In genomic region chr3:79455761-79456160, GRCm38 (mm10) we compare ENCODE assay signal across 22 mouse cellular contexts.
A peak's percentile ranks its signal among the peaks of the same experiment; 100 is the strongest.
DNase-seq lines count a peak whose midpoint lies in the region; ATAC-seq and TF ChIP-seq lines count a peak whose summit lies in the region.
"Had no signal": no experiment of that assay in that cellular context is flagged by ENCODE, and none has a peak within 500 bp of the region (broad histone marks: within the 10 kb centered on the region; RNA-seq: fewer than 3 reads in every experiment).

No protein-coding gene starts in this region.

- H3K9ac ChIP-seq in intestine, embryonic 15.5 days = no peak overlapping the region
- no peak overlapping the region for H3K9ac ChIP-seq in intestine, postnatal 0 days (ENCODE audit: low read depth, low read length)
- H3K9ac ChIP-seq: embryonic facial prominence, embryonic 13.5 days; hindbrain, embryonic 13.5 days had no signal

- no peaks in the 10 kb centered on the region for H3K4me1 ChIP-seq in intestine, embryonic 15.5 days (replicated peaks)
- no peaks in the 10 kb centered on the region for H3K4me1 ChIP-seq in intestine, postnatal 0 days (replicated peaks; ENCODE audit: control insufficient read depth, insufficient read depth, low read length)
- H3K4me1 ChIP-seq: embryonic facial prominence, embryonic 13.5 days had no signal

- TF ChIP-seq CTCF in intestine, postnatal 0 days (IDR thresholded peaks at IDR 0.05; ENCODE audit: low read depth) = no peak

- 47% methylated on average over 11 of the region's 11 CpGs for WGBS in intestine, embryonic 15.5 days
- 63% methylated on average over 11 of the region's 11 CpGs for WGBS in intestine, postnatal 0 days

- H3K36me3 ChIP-seq in intestine, embryonic 15.5 days = no peaks in the 10 kb centered on the region
- H3K36me3 ChIP-seq in intestine, postnatal 0 days (ENCODE audit: control insufficient read depth, insufficient read depth) = peaks cover 25% of the 10 kb centered on the region

- peak; percentile 43 for DNase-seq in embryo, embryonic 10 days (ENCODE audit: low spot score)
- peak; percentile 20 for DNase-seq in embryo, embryonic 11.5 days (ENCODE audit: low read depth, low spot score)
- DNase-seq in mesoderm, embryonic 11.5 days (ENCODE audit: low read depth, low spot score) = peak; percentile 57
- DNase-seq in ovary, postnatal 36 days (ENCODE audit: low spot score) = no peak
- DNase-seq in frontal cortex, postnatal 25 days (ENCODE audit: low spot score in 2 of 2) = no peak
- DNase-seq: adrenal gland, postnatal 14 days; cerebellum, adult 11-12 months; cerebellum, adult 9-10 months; cerebellum, postnatal 25 days; gastrocnemius, postnatal 10 days; heart, postnatal 10 days; heart, postnatal 4 days had no signal

- ATAC-seq in intestine, embryonic 15.5 days = 0 out of 2 replicates have a peak, but pooled peaks have one; percentile 8
- ATAC-seq in intestine, postnatal 0 days = no peak
- ATAC-seq: activated CD4-positive, CD25-positive, alpha-beta regulatory T cell, adult 4 months; forebrain, embryonic 14.5 days; hindbrain, postnatal 0 days; Patski had no signal

- H3K27ac ChIP-seq in intestine, embryonic 15.5 days = no peak overlapping the region
- no peak overlapping the region for H3K27ac ChIP-seq in intestine, postnatal 0 days (ENCODE audit: low read depth, low read length)
- H3K27ac ChIP-seq: embryonic facial prominence, embryonic 13.5 days; heart, embryonic 10.5 days; hindbrain, embryonic 13.5 days; hindbrain, postnatal 0 days had no signal

- H3K4me2 ChIP-seq in intestine, embryonic 15.5 days (replicated peaks) = no peak overlapping the region
- no peak overlapping the region for H3K4me2 ChIP-seq in intestine, postnatal 0 days (replicated peaks; ENCODE audit: low read depth)
- H3K4me2 ChIP-seq: embryonic facial prominence, embryonic 13.5 days; hindbrain, embryonic 13.5 days had no signal

- no peak overlapping the region for H3K4me3 ChIP-seq in intestine, embryonic 15.5 days (replicated peaks)
- no peak overlapping the region for H3K4me3 ChIP-seq in intestine, postnatal 0 days (ENCODE audit: low read depth, low read length)
- H3K4me3 ChIP-seq: embryonic facial prominence, embryonic 13.5 days; heart, embryonic 10.5 days; hindbrain, embryonic 13.5 days had no signal

- no peaks in the 10 kb centered on the region for H3K27me3 ChIP-seq in intestine, embryonic 15.5 days (replicated peaks)
- H3K27me3 ChIP-seq in intestine, postnatal 0 days (replicated peaks; ENCODE audit: control insufficient read depth, insufficient read depth, low read length) = no peaks in the 10 kb centered on the region
- H3K27me3 ChIP-seq: CH12.LX; embryonic facial prominence, embryonic 13.5 days; hindbrain, embryonic 13.5 days; Patski had no signal

- H3K9me3 ChIP-seq in intestine, embryonic 15.5 days = no peaks in the 10 kb centered on the region
- no peaks in the 10 kb centered on the region for H3K9me3 ChIP-seq in intestine, postnatal 0 days (ENCODE audit: control insufficient read depth)
- H3K9me3 ChIP-seq: embryonic facial prominence, embryonic 13.5 days; heart, embryonic 10.5 days; hindbrain, embryonic 13.5 days had no signal

Comparison
In these comparisons a context has a peak if more than half of its experiments do, and no peak if none do; other contexts are left out.
1. DNase-seq: peak in embryo, embryonic 10 days (single experiment), embryo, embryonic 11.5 days (single experiment) and mesoderm, embryonic 11.5 days (single experiment); none in ovary, postnatal 36 days (single experiment) and frontal cortex, postnatal 25 days (0 of 2).